Mouse (Mus musculus): ENCODE measurements around the gene Sept7.

- no peak for TF ChIP-seq CTCF (IDR thresholded peaks at IDR 0.05; ENCODE audit: low read depth, low read length)
- TF ChIP-seq GATA1 (IDR thresholded peaks at IDR 0.05; ENCODE audit: borderline replicate concordance, low read length) = no peak
- TF ChIP-seq TAL1 (conservative IDR thresholded peaks at IDR 0.05; ENCODE audit: low read depth, low read length) = no peak
- TF ChIP-seq GATA2 (IDR thresholded peaks at IDR 0.05; ENCODE audit: borderline replicate concordance, low read depth, low read length) = no peak
- no peak for TF ChIP-seq POLR2AphosphoS5 (IDR thresholded peaks at IDR 0.05; ENCODE audit: insufficient replicate concordance, low read depth, low read length)
Measured at GRCm38 (mm10) chr9:25337436-25338198, 85.4 kb downstream of the Sept7 start.

Measured in G1E (cell line).